Mouse (Mus musculus) urinary bladder, postnatal 14 days (tissue): Measurements from ENCODE around the gene Alg2.

Source experiments
- DNase-seq: peaks from one replicate; pipeline ENCODE4 v3.0.0; 2021; ENCODE audit warnings: low spot score

The Alg2 gene

GRCm38 (mm10) chr4:47473968-47474729, at the start of gene Alg2, which contains the start of gene Sec61b:
Gene Alg2 (minus strand): TSS chr4:47474333.
Gene Sec61b (plus strand): TSS chr4:47474658.
- DNase-seq, result peak; percentile 97

- DNase-seq, result peak; percentile 33
These were observed 47.9 kb upstream of the Alg2 start for GRCm38 (mm10) chr4:47521884-47522605.

GRCm38 (mm10) chr4:47520076-47520475, 45.9 kb upstream of the Alg2 start:
- no peak for DNase-seq

GRCm38 (mm10) chr4:47518551-47519181, 44.5 kb upstream of the Alg2 start:
- no peak for DNase-seq

- no peak for DNase-seq
These were observed 30.8 kb upstream of the Alg2 start for GRCm38 (mm10) chr4:47504841-47505517.

- no peak for DNase-seq
These were observed 28.9 kb upstream of the Alg2 start for GRCm38 (mm10) chr4:47503045-47503444.

- DNase-seq, result peak; percentile 38
These were observed 28.4 kb upstream of the Alg2 start for GRCm38 (mm10) chr4:47502546-47502971.

- DNase-seq, result no peak
These were observed 25.0 kb upstream of the Alg2 start for GRCm38 (mm10) chr4:47499121-47499545.

- no peak for DNase-seq
These were observed 23.8 kb upstream of the Alg2 start for GRCm38 (mm10) chr4:47497811-47498385.

- no peak for DNase-seq
These were observed 20.6 kb upstream of the Alg2 start for GRCm38 (mm10) chr4:47494686-47495085.

- DNase-seq, result no peak
These were observed 20.0 kb upstream of the Alg2 start for GRCm38 (mm10) chr4:47494137-47494536.

GRCm38 (mm10) chr4:47493456-47493855, 19.3 kb upstream of the Alg2 start:
- DNase-seq, result no peak

GRCm38 (mm10) chr4:47492311-47493086, 18.4 kb upstream of the Alg2 start:
- DNase-seq, result no peak

GRCm38 (mm10) chr4:47491243-47491642, 17.1 kb upstream of the Alg2 start:
- DNase-seq, result no peak

GRCm38 (mm10) chr4:47480576-47480975, 6.4 kb upstream of the Alg2 start:
- DNase-seq, result no peak

- DNase-seq, result no peak
These were observed 6.0 kb upstream of the Alg2 start for GRCm38 (mm10) chr4:47480095-47480494.

GRCm38 (mm10) chr4:47477539-47477938, 3.4 kb upstream of the Alg2 start:
- DNase-seq, result no peak

- no peak for DNase-seq
These were observed 854 bp upstream of the Alg2 start for GRCm38 (mm10) chr4:47474730-47475643.

- DNase-seq, result no peak
These were observed 556 bp downstream of the Alg2 start for GRCm38 (mm10) chr4:47473586-47473967.

GRCm38 (mm10) chr4:47467196-47467595, 6.9 kb downstream of the Alg2 start:
- DNase-seq, result no peak
